Mouse (Mus musculus) lung, embryonic 14.5 days (tissue): ENCODE data around the gene Lct. TPM values are rescaled to one million over a fixed set of nuclear protein-coding genes. Genes with fewer than 3 reads are reported as not detected.

ENCODE experiments used
- ATAC-seq: fragments of 200-750 bp; cut with Nextera tagmentation; 2 replicates; pipeline ENCODE4 v1.8.0; 2017; ENCODE audit warnings: mild to moderate bottlenecking, moderate TSS enrichment, moderate library complexity; ENCODE audit not compliant: insufficient read depth
- DNase-seq: peaks from one replicate; pipeline ENCODE4 v3.0.0-alpha.2; 2015
- H3K27ac ChIP-seq: fragments of 300-500 bp; sonication (generic); 2 replicates; pipeline ENCODE4 v1.5.1; 2014; ENCODE audit warnings: low read depth, mild to moderate bottlenecking, moderate library complexity
- H3K27me3 ChIP-seq: fragments of 300-500 bp; sonication (generic); 2 replicates; pipeline ENCODE4 v1.6.1; 2014; ENCODE audit warnings: low read length, control low read depth; ENCODE audit not compliant: insufficient read depth
- H3K36me3 ChIP-seq: fragments of 300-500 bp; sonication (generic); 2 replicates; pipeline ENCODE4 v1.6.1; 2014; ENCODE audit warnings: control low read depth; ENCODE audit not compliant: insufficient read depth
- H3K4me1 ChIP-seq: fragments of 300-500 bp; sonication (generic); 2 replicates; pipeline ENCODE4 v1.6.1; 2014; ENCODE audit warnings: antibody characterized with exemption, control low read depth; ENCODE audit not compliant: insufficient read depth
- H3K4me2 ChIP-seq: fragments of 300-500 bp; sonication (generic); 2 replicates; pipeline ENCODE4 v1.6.1; 2014; ENCODE audit warnings: mild to moderate bottlenecking
- H3K4me3 ChIP-seq: fragments of 300-500 bp; sonication (generic); 2 replicates; pipeline ENCODE4 v1.5.1; 2014; ENCODE audit warnings: low read depth, low read length
- H3K9ac ChIP-seq: fragments of 300-500 bp; sonication (generic); 2 replicates; pipeline ENCODE4 v1.6.1; 2014
- H3K9me3 ChIP-seq: fragments of 300-500 bp; sonication (generic); 2 replicates; pipeline ENCODE4 v1.6.1; 2016; ENCODE audit warnings: low read depth, low read length, control low read depth
- CTCF ChIP-seq: IDR thresholded peaks from 2 replicates; pipeline ENCODE4 v1.5.1; 2016; ENCODE audit warnings: antibody characterized with exemption, low read depth
- WGBS: fragments of 180-500 bp; shearing (Covaris S2); extraction: QIAGEN DNeasy Blood & Tissue Kit; methylation state at CpG from one replicate; pipeline ENCODE4 v1.1.7; 2014; 5-methylcytosine and 5-hydroxymethylcytosine counted together
- polyA plus RNA-seq: library from polyadenylated mRNA; unstranded; fragments of >200 nt; fragmentation: Nextera tagmentation; extraction: Ambion mirVana; gene quantifications from 2 replicates; pipeline ENCODE4 v1.2.1, GENCODE M21; 2014

The Lct gene
- polyA plus RNA-seq, 1 experiment from 2014 or later: 0.11 TPM

GRCm38 (mm10) chr1:128358916-128359553, 30.9 kb upstream of the Lct start:
- H3K36me3 ChIP-seq: peaks cover 45% of the 10 kb centered on the region
- H3K4me3 ChIP-seq: peak overlapping the region; percentile 82
- ATAC-seq (peak; percentile 86), DNase-seq (peak; percentile 78)
- no peaks in the 10 kb centered on the region for H3K27me3 ChIP-seq
- peak overlapping the region; percentile 86 for H3K9ac ChIP-seq
- peaks cover 14% of the 10 kb centered on the region; the same call in 1 of the 2 replicates for H3K4me1 ChIP-seq
- no peaks in the 10 kb centered on the region for H3K9me3 ChIP-seq
- TF ChIP-seq CTCF: no peak
- peak overlapping the region; percentile 97 for H3K27ac ChIP-seq
- peak overlapping the region; percentile 76 for H3K4me2 ChIP-seq
- WGBS: under 1% methylated on average over 35 of the region's 35 CpGs

- Histone ChIP-seq H3K9ac (peak overlapping the region; percentile 86), H3K4me2 (peak overlapping the region; percentile 76), H3K27ac (peak overlapping the region; percentile 97), H3K4me3 (peak overlapping the region; percentile 82), H3K9me3 (no peaks in the 10 kb centered on the region), H3K4me1 (peaks cover 14% of the 10 kb centered on the region; the same call in 1 of the 2 replicates), H3K27me3 (no peaks in the 10 kb centered on the region), H3K36me3 (peaks cover 48% of the 10 kb centered on the region)
- ATAC-seq: no peak
- DNase-seq: peak; percentile 45
- 55% methylated on average over 6 of the region's 6 CpGs for WGBS
- TF ChIP-seq CTCF: no peak
These were observed 30.2 kb upstream of the Lct start for GRCm38 (mm10) chr1:128358276-128358675.

GRCm38 (mm10) chr1:128357452-128357851, 29.3 kb upstream of the Lct start:
- Histone ChIP-seq H3K4me1 (peaks cover 14% of the 10 kb centered on the region; the same call in 1 of the 2 replicates), H3K4me3 (peak overlapping the region; percentile 82), H3K9ac (peak overlapping the region; percentile 86), H3K9me3 (no peaks in the 10 kb centered on the region), H3K4me2 (peak overlapping the region; percentile 76), H3K27me3 (no peaks in the 10 kb centered on the region), H3K27ac (peak overlapping the region; percentile 21; the same call in 1 of the 2 replicates), H3K36me3 (peaks cover 48% of the 10 kb centered on the region)
- TF ChIP-seq CTCF: no peak
- DNase-seq (peak; percentile 26), ATAC-seq (no peak)
- 35% methylated on average over 3 of the region's 3 CpGs for WGBS

- H3K4me3 ChIP-seq: no peak overlapping the region
- H3K27ac ChIP-seq: no peak overlapping the region
- H3K9ac ChIP-seq: no peak overlapping the region
- peaks cover 10% of the 10 kb centered on the region; the same call in 1 of the 2 replicates for H3K4me1 ChIP-seq
- no peaks in the 10 kb centered on the region for H3K27me3 ChIP-seq
- no peak for DNase-seq
- H3K4me2 ChIP-seq: no peak overlapping the region
- no peak for TF ChIP-seq CTCF
- no peak for ATAC-seq
- peaks cover 82% of the 10 kb centered on the region for H3K36me3 ChIP-seq
- H3K9me3 ChIP-seq: no peaks in the 10 kb centered on the region
- 77% methylated on average over 3 of the region's 3 CpGs for WGBS
These were observed 25.0 kb upstream of the Lct start for GRCm38 (mm10) chr1:128353092-128353491.

GRCm38 (mm10) chr1:128344232-128344631, 16.1 kb upstream of the Lct start:
- Histone ChIP-seq H3K36me3 (peaks cover 95% of the 10 kb centered on the region), H3K9me3 (no peaks in the 10 kb centered on the region), H3K9ac (no peak overlapping the region), H3K4me1 (no peaks in the 10 kb centered on the region), H3K27me3 (no peaks in the 10 kb centered on the region), H3K4me2 (no peak overlapping the region), H3K4me3 (no peak overlapping the region), H3K27ac (no peak overlapping the region)
- no peak for ATAC-seq
- no peak for DNase-seq
- WGBS: 83% methylated on average over 10 of the region's 10 CpGs
- no peak for TF ChIP-seq CTCF

DNA sequence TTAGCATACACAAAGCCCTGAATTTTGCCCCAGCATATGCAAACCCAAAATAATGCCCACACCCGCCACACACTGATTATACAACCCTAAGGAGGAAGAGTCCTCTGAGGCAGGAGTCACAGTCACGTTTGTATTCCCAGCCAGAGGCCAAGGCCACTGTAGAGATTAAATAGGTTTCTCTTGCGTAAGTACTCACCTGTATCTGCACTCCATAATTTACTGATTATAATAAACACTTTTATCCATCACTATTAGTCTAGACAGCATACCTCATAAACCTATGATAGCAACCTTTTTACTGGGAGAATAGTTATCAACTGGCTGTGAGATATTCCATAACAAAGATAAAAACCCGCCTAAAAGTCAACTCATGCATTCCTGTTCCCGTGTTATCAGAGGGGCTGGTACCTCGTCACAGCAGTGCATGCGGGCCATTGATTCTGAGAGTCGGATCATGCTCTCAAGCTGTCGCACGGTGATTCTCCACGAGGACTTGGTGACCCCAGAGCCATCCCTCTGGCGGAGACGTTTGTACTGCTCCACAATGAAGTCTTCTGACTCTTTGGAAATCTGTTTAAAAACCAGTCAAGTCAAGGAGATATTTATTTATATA, 9.7 kb upstream of the Lct start:
- H3K4me1 ChIP-seq: no peaks in the 10 kb centered on the region
- no peak overlapping the region for H3K9ac ChIP-seq
- no peak overlapping the region for H3K4me3 ChIP-seq
- H3K9me3 ChIP-seq: no peaks in the 10 kb centered on the region
- WGBS: 70% methylated on average over 13 of the region's 13 CpGs
- no peaks in the 10 kb centered on the region for H3K27me3 ChIP-seq
- ATAC-seq (no peak), DNase-seq (no peak)
- H3K4me2 ChIP-seq: no peak overlapping the region
- TF ChIP-seq CTCF: no peak
- no peak overlapping the region for H3K27ac ChIP-seq
- peaks cover 93% of the 10 kb centered on the region for H3K36me3 ChIP-seq

GRCm38 (mm10) chr1:128330313-128330712, 2.2 kb upstream of the Lct start:
- H3K4me3 ChIP-seq: no peak overlapping the region
- H3K36me3 ChIP-seq: peaks cover 76% of the 10 kb centered on the region
- no peak for TF ChIP-seq CTCF

More at GRCm38 (mm10) chr1:128330313-128330712, 2.2 kb upstream of the Lct start:
- Histone ChIP-seq H3K27me3 (no peaks in the 10 kb centered on the region), H3K27ac (no peak overlapping the region), H3K4me1 (no peaks in the 10 kb centered on the region), H3K9ac (no peak overlapping the region), H3K4me2 (no peak overlapping the region), H3K9me3 (no peaks in the 10 kb centered on the region)
- WGBS: 94% methylated on average over 1 of the region's 1 CpGs
- ATAC-seq (no peak), DNase-seq (no peak)
